Mouse (Mus musculus): ENCODE measurements at regions not wholly inside any gene's neighbourhood (a gene's known extent, or its start where the extent isn't known, plus 50 kb on each side); places are given as distances from the start of the nearest gene placed in this dataset.

GRCm38 (mm10) chr13:37540980-37541531, 196.0 kb downstream of the Ly86 start:
- 18% methylated on average over 4 of the region's 5 CpGs for WGBS

GRCm38 (mm10) chr13:37541674-37542073, 196.7 kb downstream of the Ly86 start:
- Histone ChIP-seq H3K4me1 (ENCODE audit: control insufficient read depth, insufficient read depth, low read length) (no peaks in the 10 kb centered on the region), H3K4me3 (replicated peaks; ENCODE audit: insufficient read depth, low read depth, low read length) (no peak overlapping the region), H3K27me3 (ENCODE audit: control insufficient read depth, insufficient read depth, low read length) (no peaks in the 10 kb centered on the region), H3K27ac (ENCODE audit: insufficient read depth, low read length) (no peak overlapping the region)
- DNase-seq, result peak in 1 of 2 experiments; percentile 21
- TF ChIP-seq POLR2A (IDR thresholded peaks at IDR 0.05; ENCODE audit: borderline replicate concordance, insufficient read depth, low read length), result no peak
- WGBS, result 4% methylated on average over 6 of the region's 6 CpGs

More at GRCm38 (mm10) chr13:37540980-37541531, 196.0 kb downstream of the Ly86 start:
- TF ChIP-seq CTCF (IDR thresholded peaks at IDR 0.05; ENCODE audit: borderline replicate concordance, insufficient read depth, low read depth, low read length) (no peak), POLR2A (IDR thresholded peaks at IDR 0.05; ENCODE audit: borderline replicate concordance, insufficient read depth, low read length) (no peak)
- Histone ChIP-seq H3K4me1 (ENCODE audit: control insufficient read depth, insufficient read depth, low read length) (no peaks in the 10 kb centered on the region), H3K27ac (ENCODE audit: insufficient read depth, low read length) (no peak overlapping the region), H3K27me3 (ENCODE audit: control insufficient read depth, insufficient read depth, low read length) (no peaks in the 10 kb centered on the region), H3K4me3 (replicated peaks; ENCODE audit: insufficient read depth, low read depth, low read length) (no peak overlapping the region)
- DNase-seq, result no peak

GRCm38 (mm10) chr13:37542744-37543196, 197.8 kb downstream of the Ly86 start:
- H3K27ac ChIP-seq (ENCODE audit: insufficient read depth, low read length), result no peak overlapping the region
- no peaks in the 10 kb centered on the region for H3K4me1 ChIP-seq (ENCODE audit: control insufficient read depth, insufficient read depth, low read length)
- WGBS, result 91% methylated on average over 13 of the region's 13 CpGs
- TF ChIP-seq POLR2A (IDR thresholded peaks at IDR 0.05; ENCODE audit: borderline replicate concordance, insufficient read depth, low read length), result no peak
- no peak for TF ChIP-seq CTCF (IDR thresholded peaks at IDR 0.05; ENCODE audit: borderline replicate concordance, insufficient read depth, low read depth, low read length)
- no peak for DNase-seq
- no peak overlapping the region for H3K4me3 ChIP-seq (replicated peaks; ENCODE audit: insufficient read depth, low read depth, low read length)
- H3K27me3 ChIP-seq (ENCODE audit: control insufficient read depth, insufficient read depth, low read length), result no peaks in the 10 kb centered on the region

GRCm38 (mm10) chr13:37543788-37544187, 198.8 kb downstream of the Ly86 start:
- TF ChIP-seq CTCF (IDR thresholded peaks at IDR 0.05; ENCODE audit: borderline replicate concordance, insufficient read depth, low read depth, low read length) (no peak), POLR2A (IDR thresholded peaks at IDR 0.05; ENCODE audit: borderline replicate concordance, insufficient read depth, low read length) (no peak)
- H3K4me3 ChIP-seq (replicated peaks; ENCODE audit: insufficient read depth, low read depth, low read length), result no peak overlapping the region
- no peak overlapping the region for H3K27ac ChIP-seq (ENCODE audit: insufficient read depth, low read length)
- WGBS, result 84% methylated on average over 3 of the region's 3 CpGs
- no peak for DNase-seq
- H3K4me1 ChIP-seq (ENCODE audit: control insufficient read depth, insufficient read depth, low read length), result no peaks in the 10 kb centered on the region
- H3K27me3 ChIP-seq (ENCODE audit: control insufficient read depth, insufficient read depth, low read length), result no peaks in the 10 kb centered on the region

- no peak overlapping the region for H3K27ac ChIP-seq (ENCODE audit: insufficient read depth, low read length)
- H3K4me3 ChIP-seq (replicated peaks; ENCODE audit: insufficient read depth, low read depth, low read length), result no peak overlapping the region
- no peak for DNase-seq
- no peaks in the 10 kb centered on the region for H3K27me3 ChIP-seq (ENCODE audit: control insufficient read depth, insufficient read depth, low read length)
- 95% methylated on average over 2 of the region's 2 CpGs for WGBS
- TF ChIP-seq POLR2A (IDR thresholded peaks at IDR 0.05; ENCODE audit: borderline replicate concordance, insufficient read depth, low read length), result no peak
- TF ChIP-seq CTCF (IDR thresholded peaks at IDR 0.05; ENCODE audit: borderline replicate concordance, insufficient read depth, low read depth, low read length), result no peak
- H3K4me1 ChIP-seq (ENCODE audit: control insufficient read depth, insufficient read depth, low read length), result no peaks in the 10 kb centered on the region
Measured at GRCm38 (mm10) chr13:37544696-37545095, 199.7 kb downstream of the Ly86 start.

- Histone ChIP-seq H3K27me3 (ENCODE audit: control insufficient read depth, insufficient read depth, low read length) (no peaks in the 10 kb centered on the region), H3K4me1 (ENCODE audit: control insufficient read depth, insufficient read depth, low read length) (no peaks in the 10 kb centered on the region), H3K4me3 (replicated peaks; ENCODE audit: insufficient read depth, low read depth, low read length) (no peak overlapping the region), H3K27ac (ENCODE audit: insufficient read depth, low read length) (no peak overlapping the region)
- WGBS, result 69% methylated on average over 3 of the region's 3 CpGs
- no peak for DNase-seq
- TF ChIP-seq CTCF (IDR thresholded peaks at IDR 0.05; ENCODE audit: borderline replicate concordance, insufficient read depth, low read depth, low read length) (no peak), POLR2A (IDR thresholded peaks at IDR 0.05; ENCODE audit: borderline replicate concordance, insufficient read depth, low read length) (no peak)
Measured at GRCm38 (mm10) chr13:37546556-37546955, 201.5 kb downstream of the Ly86 start.

GRCm38 (mm10) chr13:37550584-37550983, 205.6 kb downstream of the Ly86 start:
- H3K27ac ChIP-seq (ENCODE audit: insufficient read depth, low read length), result no peak overlapping the region
- TF ChIP-seq CTCF (IDR thresholded peaks at IDR 0.05; ENCODE audit: borderline replicate concordance, insufficient read depth, low read depth, low read length) (no peak), POLR2A (IDR thresholded peaks at IDR 0.05; ENCODE audit: borderline replicate concordance, insufficient read depth, low read length) (no peak)
- H3K4me3 ChIP-seq (replicated peaks; ENCODE audit: insufficient read depth, low read depth, low read length), result no peak overlapping the region
- 58% methylated on average over 4 of the region's 4 CpGs for WGBS
- DNase-seq, result no peak
- no peaks in the 10 kb centered on the region for H3K27me3 ChIP-seq (ENCODE audit: control insufficient read depth, insufficient read depth, low read length)
- no peaks in the 10 kb centered on the region for H3K4me1 ChIP-seq (ENCODE audit: control insufficient read depth, insufficient read depth, low read length)

GRCm38 (mm10) chr13:37553392-37553791, 208.4 kb downstream of the Ly86 start:
- Histone ChIP-seq H3K4me1 (ENCODE audit: control insufficient read depth, insufficient read depth, low read length) (peaks cover 3% of the 10 kb centered on the region; the same call in 1 of the 2 replicates), H3K27ac (ENCODE audit: insufficient read depth, low read length) (no peak overlapping the region), H3K27me3 (ENCODE audit: control insufficient read depth, insufficient read depth, low read length) (no peaks in the 10 kb centered on the region), H3K4me3 (replicated peaks; ENCODE audit: insufficient read depth, low read depth, low read length) (no peak overlapping the region)
- TF ChIP-seq CTCF (IDR thresholded peaks at IDR 0.05; ENCODE audit: borderline replicate concordance, insufficient read depth, low read depth, low read length) (no peak), POLR2A (IDR thresholded peaks at IDR 0.05; ENCODE audit: borderline replicate concordance, insufficient read depth, low read length) (no peak)
- WGBS, result 74% methylated on average over 5 of the region's 5 CpGs
- DNase-seq, result no peak

All from cerebellum, adult 2 months (tissue).